Mouse (Mus musculus) thymus, adult 2 months (tissue): Measurements from ENCODE around the gene Spz1.

Experiments
- CTCF ChIP-seq: fragments of 200-500 bp; IDR thresholded peaks from 2 replicates; pipeline ENCODE4 v1.5.1; 2012; ENCODE audit warnings: mild to moderate bottlenecking, control low read depth, low read length, moderate library complexity, borderline replicate concordance; ENCODE audit not compliant: control insufficient read depth, poor library complexity, insufficient read depth; ENCODE audit errors: extremely low read depth
- POLR2A ChIP-seq: fragments of 200-500 bp; IDR thresholded peaks from 2 replicates; pipeline ENCODE4 v1.6.1; 2012; ENCODE audit warnings: mild to moderate bottlenecking, low read length, control low read depth, moderate library complexity; ENCODE audit not compliant: control insufficient read depth, poor library complexity, insufficient read depth; ENCODE audit errors: extremely low read depth

DNA sequence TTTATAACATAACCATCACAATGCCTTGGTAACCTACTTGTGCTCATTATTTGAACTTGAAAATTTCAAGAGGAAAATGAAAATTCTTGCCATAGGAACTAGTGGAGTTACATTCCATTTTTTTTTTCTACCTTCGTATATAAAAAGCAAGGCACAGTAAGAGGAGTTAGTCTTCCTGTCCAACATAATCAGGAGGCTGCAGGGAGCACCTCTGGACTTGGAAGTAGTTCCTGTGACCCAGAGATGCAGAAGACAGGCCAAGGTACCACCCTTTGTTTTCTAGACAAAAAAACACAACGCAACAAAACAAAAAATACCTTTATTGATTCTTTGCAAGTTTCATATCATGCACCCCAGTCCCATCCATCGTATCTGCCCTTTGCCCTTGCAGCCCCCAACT, 18.9 kb upstream of the Spz1 start:
- no peak for TF ChIP-seq CTCF
- TF ChIP-seq POLR2A, result no peak
